Mouse (Mus musculus): ENCODE data around the gene Cpm. TPM values are rescaled to one million over a fixed set of nuclear protein-coding genes. Genes with fewer than 3 reads are reported as not detected.
A peak's percentile ranks its signal among the peaks of the same experiment; 100 is the strongest.

Gene Cpm
- polyA plus RNA-seq, 2 experiments from 2014 or later = 19.3 to 23.3 TPM

- no peak for ATAC-seq
Observed at GRCm38 (mm10) chr10:117676644-117677313, 47.5 kb downstream of the Cpm start.

- ATAC-seq = peak; percentile 20
Observed at GRCm38 (mm10) chr10:117677494-117678236, 48.4 kb downstream of the Cpm start.

- no peak for ATAC-seq
Observed at GRCm38 (mm10) chr10:117678357-117678756, 49.1 kb downstream of the Cpm start.

- ATAC-seq = no peak
Observed at GRCm38 (mm10) chr10:117679029-117679686, 49.9 kb downstream of the Cpm start.

GRCm38 (mm10) chr10:117679963-117680473 is 50.7 kb downstream of the Cpm start:
- no peak for ATAC-seq

- no peak for ATAC-seq
Observed at GRCm38 (mm10) chr10:117680868-117681513, 51.7 kb downstream of the Cpm start.

- ATAC-seq = no peak
Observed at GRCm38 (mm10) chr10:117681543-117681942, 52.2 kb downstream of the Cpm start.

GRCm38 (mm10) chr10:117681999-117682857 is 52.9 kb downstream of the Cpm start:
- ATAC-seq = no peak

GRCm38 (mm10) chr10:117682858-117683733 is 53.8 kb downstream of the Cpm start:
- ATAC-seq = no peak

- no peak for ATAC-seq
Observed at GRCm38 (mm10) chr10:117683734-117684037, 54.4 kb downstream of the Cpm start.

- no peak for ATAC-seq
Observed at GRCm38 (mm10) chr10:117684298-117685170, 55.2 kb downstream of the Cpm start.

- no peak for ATAC-seq
Observed at GRCm38 (mm10) chr10:117685171-117685848, 56.0 kb downstream of the Cpm start.

GRCm38 (mm10) chr10:117685849-117686591 is 56.7 kb downstream of the Cpm start:
- ATAC-seq = no peak

- ATAC-seq = no peak
Observed at GRCm38 (mm10) chr10:117687018-117687417, 57.7 kb downstream of the Cpm start.

- no peak for ATAC-seq
Observed at GRCm38 (mm10) chr10:117687577-117687976, 58.3 kb downstream of the Cpm start.

GRCm38 (mm10) chr10:117688204-117689151 is 59.2 kb downstream of the Cpm start:
- peak; percentile 56 for ATAC-seq
